Mouse (Mus musculus) stomach, postnatal 0 days (tissue): ENCODE results near the gene Lage3. TPM values are rescaled to one million over a fixed set of nuclear protein-coding genes. Genes with fewer than 3 reads are reported as not detected.
"Not testable (repeated sequence)": the region's sequence is repeated elsewhere in the genome, so short reads cannot be mapped to it uniquely, and the experiment has no call there.

Source experiments
- ATAC-seq: fragments of 200-750 bp; cut with Nextera tagmentation; 2 replicates; pipeline ENCODE4 v1.8.0; 2017; ENCODE audit not compliant: low FRiP score, low TSS enrichment
- DNase-seq: peaks from one replicate; pipeline ENCODE4 v3.0.0-alpha.2; 2016; ENCODE audit warnings: low spot score
- H3K27ac ChIP-seq: fragments of 300-500 bp; sonication (generic); replicated peaks from 2 replicates; pipeline ENCODE4 v1.5.1; 2014; ENCODE audit warnings: mild to moderate bottlenecking, control low read depth
- H3K27me3 ChIP-seq: fragments of 300-500 bp; sonication (generic); 2 replicates; pipeline ENCODE4 v1.6.1; 2014; ENCODE audit warnings: low read length; ENCODE audit not compliant: control insufficient read depth, insufficient read depth
- H3K36me3 ChIP-seq: fragments of 300-500 bp; sonication (generic); 2 replicates; pipeline ENCODE4 v1.6.1; 2014; ENCODE audit warnings: low read length, mixed read lengths; ENCODE audit not compliant: control insufficient read depth, insufficient read depth
- H3K4me1 ChIP-seq: fragments of 300-500 bp; sonication (generic); replicated peaks from 2 replicates; pipeline ENCODE4 v1.6.1; 2014; ENCODE audit warnings: antibody characterized with exemption; ENCODE audit not compliant: control insufficient read depth, insufficient read depth
- H3K4me2 ChIP-seq: fragments of 300-500 bp; sonication (generic); replicated peaks from 2 replicates; pipeline ENCODE4 v1.6.1; 2014; ENCODE audit warnings: low read depth, mild to moderate bottlenecking, control low read depth, moderate library complexity
- H3K4me3 ChIP-seq: fragments of 300-500 bp; sonication (generic); 2 replicates; pipeline ENCODE4 v1.5.1; 2014; ENCODE audit warnings: low read depth, low read length, control low read depth
- H3K9ac ChIP-seq: fragments of 300-500 bp; sonication (generic); 2 replicates; pipeline ENCODE4 v1.6.1; 2014; ENCODE audit warnings: mild to moderate bottlenecking, low read length, control low read depth, mixed read lengths
- H3K9me3 ChIP-seq: fragments of 300-500 bp; sonication (generic); 2 replicates; pipeline ENCODE4 v1.6.1; 2016; ENCODE audit warnings: low read length; ENCODE audit not compliant: control insufficient read depth
- CTCF ChIP-seq: IDR thresholded peaks from 2 replicates; pipeline ENCODE4 v1.5.1; 2016; ENCODE audit warnings: antibody characterized with exemption, low read depth, mild to moderate bottlenecking, moderate library complexity
- EP300 ChIP-seq: optimal IDR thresholded peaks from 2 replicates; pipeline ENCODE3; 2016; ENCODE audit warnings: antibody characterized with exemption
- WGBS: fragments of 180-500 bp; shearing (Covaris S2); extraction: QIAGEN DNeasy Blood & Tissue Kit; methylation state at CpG from one replicate; pipeline ENCODE4 v1.1.7; 2014; 5-methylcytosine and 5-hydroxymethylcytosine counted together
- polyA plus RNA-seq: library from polyadenylated mRNA; unstranded; fragments of >200 nt; fragmentation: Nextera tagmentation; extraction: Ambion mirVana; gene quantifications from 2 replicates; pipeline ENCODE4 v1.2.1, GENCODE M21; 2015

The Lage3 gene
- polyA plus RNA-seq, 1 experiment from 2014 or later, result 88.1 TPM

- ATAC-seq (peak; percentile 95), DNase-seq (peak; percentile 90)
- Histone ChIP-seq H3K9me3 (no peaks in the 10 kb centered on the region), H3K9ac (peak within 1 kb of the TSS; percentile 51), H3K36me3 (no peaks in the 10 kb centered on the region), H3K4me1 (no peaks in the 10 kb centered on the region), H3K27me3 (no peaks in the 10 kb centered on the region), H3K4me2 (peak within 1 kb of the TSS; percentile 60), H3K27ac (no peak within 1 kb of the TSS), H3K4me3 (peak within 1 kb of the TSS; percentile 45)
- TF ChIP-seq EP300, result no peak
- TF ChIP-seq CTCF, result no peak
- WGBS, result 20% methylated on average over 32 of the region's 32 CpGs
These were observed 19.6 kb upstream of the Lage3 start, which contains the start of the genes Ubl4a and Slc10a3 for GRCm38 (mm10) chrX:74372888-74373549. Ubl4a (minus strand) TSS chrX:74373218. Slc10a3 (minus strand) TSS chrX:74373349.

GRCm38 (mm10) chrX:74368209-74368909 lies 14.9 kb upstream of the Lage3 start:
- Histone ChIP-seq H3K9ac (peak overlapping the region; percentile 75), H3K4me1 (no peaks in the 10 kb centered on the region), H3K36me3 (no peaks in the 10 kb centered on the region), H3K4me2 (peak overlapping the region; percentile 61), H3K9me3 (no peaks in the 10 kb centered on the region), H3K27ac (peak overlapping the region; percentile 81), H3K4me3 (peak overlapping the region; percentile 57), H3K27me3 (no peaks in the 10 kb centered on the region)
- WGBS, result 13% methylated on average over 39 of the region's 49 CpGs
- TF ChIP-seq CTCF, result peak; percentile 46; the same call in 1 of the 2 replicates
- no peak for TF ChIP-seq EP300
- ATAC-seq (peak; percentile 86), DNase-seq (peak; percentile 83)

GRCm38 (mm10) chrX:74367512-74367911 lies 14.1 kb upstream of the Lage3 start:
- 49% methylated on average over 10 of the region's 10 CpGs for WGBS

GRCm38 (mm10) chrX:74359171-74359570 lies 5.8 kb upstream of the Lage3 start:
- Histone ChIP-seq H3K9me3 (no peaks in the 10 kb centered on the region), H3K27ac (no peak overlapping the region), H3K9ac (no peak overlapping the region), H3K36me3 (no peaks in the 10 kb centered on the region), H3K4me2 (no peak overlapping the region), H3K4me1 (no peaks in the 10 kb centered on the region), H3K27me3 (no peaks in the 10 kb centered on the region), H3K4me3 (no peak overlapping the region)
- ATAC-seq, result no peak
- no peak for TF ChIP-seq CTCF
- TF ChIP-seq EP300, result no peak
- DNase-seq, result peak; percentile 34
- WGBS, result 31% methylated on average over 11 of the region's 11 CpGs

More at GRCm38 (mm10) chrX:74367512-74367911, 14.1 kb upstream of the Lage3 start:
- no peaks in the 10 kb centered on the region for H3K4me1 ChIP-seq
- ATAC-seq, result no peak
- H3K4me2 ChIP-seq, result peak overlapping the region; percentile 61
- H3K9ac ChIP-seq, result peak overlapping the region; percentile 75
- H3K4me3 ChIP-seq, result peak overlapping the region; percentile 57
- H3K27me3 ChIP-seq, result no peaks in the 10 kb centered on the region
- TF ChIP-seq EP300, result no peak
- TF ChIP-seq CTCF, result no peak
- H3K9me3 ChIP-seq, result no peaks in the 10 kb centered on the region
- no peak for DNase-seq
- no peak overlapping the region for H3K27ac ChIP-seq
- H3K36me3 ChIP-seq, result no peaks in the 10 kb centered on the region

- not testable (repeated sequence) for H3K9me3 ChIP-seq, H3K36me3 ChIP-seq, ATAC-seq, DNase-seq, H3K4me2 ChIP-seq, H3K4me3 ChIP-seq, H3K4me1 ChIP-seq, H3K27ac ChIP-seq, H3K27me3 ChIP-seq, H3K9ac ChIP-seq
- 70% methylated on average over 2 of the region's 3 CpGs for WGBS
These were observed 3.7 kb upstream of the Lage3 start for GRCm38 (mm10) chrX:74357069-74357468.
